Mouse (Mus musculus) CH12.LX (cell line): ENCODE measurements around the gene Rwdd2a. TPM values are rescaled to one million over a fixed set of nuclear protein-coding genes. Genes with fewer than 3 reads are reported as not detected.

Experiments
- DNase-seq: peaks from one replicate; pipeline ENCODE4 v3.0.0-alpha.2; 2013; ENCODE audit errors: extremely low read depth
- H3K27ac ChIP-seq: 2 replicates; pipeline ENCODE4 v1.5.1; 2012; ENCODE audit warnings: low read depth, mild to moderate bottlenecking, control low read depth, moderate library complexity; ENCODE audit not compliant: insufficient read depth
- H3K27me3 ChIP-seq: replicated peaks from 2 replicates; pipeline ENCODE3; 2012; ENCODE audit warnings: inconsistent platforms
- H3K36me3 ChIP-seq, 2 experiments: replicated peaks in 1 of 2; 2 replicates each; pipeline versions ENCODE3 to v1.6.1; 2012; ENCODE audit warnings: inconsistent platforms in 1 of 2, low read length in 1 of 2, mild to moderate bottlenecking in 1 of 2, mixed read lengths in 1 of 2, moderate library complexity in 1 of 2; ENCODE audit not compliant: control insufficient read depth in 1 of 2, insufficient read depth in 1 of 2
- H3K4me1 ChIP-seq, 2 experiments: 2 replicates each; pipeline ENCODE4 v1.6.1; 2012; ENCODE audit warnings: inconsistent platforms in 1 of 2, moderate library complexity in 1 of 2; ENCODE audit not compliant: insufficient read depth in 2 of 2, control insufficient read depth in 1 of 2
- H3K4me2 ChIP-seq: 2 replicates; pipeline ENCODE4 v1.6.1; 2012; ENCODE audit warnings: low read depth, mild to moderate bottlenecking, control low read depth; ENCODE audit not compliant: poor library complexity, insufficient read depth, severe bottlenecking
- H3K4me3 ChIP-seq, 3 experiments: fragments of 150-350 bp in 1 of 3; sonication (generic) in 1 of 3; replicated peaks in 1 of 3; 2 replicates each; pipeline versions ENCODE3 to v1.5.1; 2011 to 2012; ENCODE audit warnings: low read depth in 2 of 3, low read length in 2 of 3, mild to moderate bottlenecking in 2 of 3, moderate library complexity in 2 of 3, control low read depth in 1 of 3, improper control_type of control experiment in 1 of 3, inconsistent platforms in 1 of 3, mixed read lengths in 1 of 3; ENCODE audit not compliant: poor library complexity in 1 of 3
- H3K79me2 ChIP-seq: replicated peaks from 2 replicates; pipeline ENCODE4 v1.6.1; 2012; ENCODE audit warnings: mild to moderate bottlenecking, moderate library complexity; ENCODE audit not compliant: control insufficient read depth, poor library complexity, insufficient read depth, severe bottlenecking; ENCODE audit errors: extremely low read depth
- H3K9ac ChIP-seq: 2 replicates; pipeline ENCODE4 v1.6.1; 2012; ENCODE audit warnings: low read depth, mild to moderate bottlenecking, control low read depth, moderate library complexity; ENCODE audit not compliant: insufficient read depth
- H3K9me3 ChIP-seq: replicated peaks from 2 replicates; pipeline ENCODE3; 2012; ENCODE audit warnings: low read length, inconsistent platforms, mixed read lengths
- BHLHE40 ChIP-seq: IDR thresholded peaks from 2 replicates; pipeline ENCODE4 v1.6.1; 2011; ENCODE audit warnings: mild to moderate bottlenecking, low read depth, low read length, improper control_type of control experiment
- ELF1 ChIP-seq: IDR thresholded peaks from 2 replicates; pipeline ENCODE4 v1.6.1; 2014; ENCODE audit warnings: low read depth, mild to moderate bottlenecking, inconsistent platforms, low read length, improper control_type of control experiment
- EP300 ChIP-seq: IDR thresholded peaks from 2 replicates; pipeline ENCODE4 v1.6.1; 2011; ENCODE audit warnings: low read length, improper control_type of control experiment
- ETS1 ChIP-seq: conservative IDR thresholded peaks from 2 replicates; pipeline ENCODE4 v1.6.1; 2012; ENCODE audit warnings: low read depth, mild to moderate bottlenecking, inconsistent platforms, low read length, improper control_type of control experiment, moderate library complexity
- GABPA ChIP-seq: IDR thresholded peaks from 2 replicates; pipeline ENCODE4 v1.6.1; 2012; ENCODE audit warnings: low read depth, low read length, improper control_type of control experiment, inconsistent platforms; ENCODE audit not compliant: insufficient replicate concordance
- IRF4 ChIP-seq: IDR thresholded peaks from 2 replicates; pipeline ENCODE4 v1.6.1; 2014; ENCODE audit warnings: low read depth, mild to moderate bottlenecking, inconsistent platforms, low read length, improper control_type of control experiment
- JUN ChIP-seq: IDR thresholded peaks from 2 replicates; pipeline ENCODE4 v1.6.1; 2011; ENCODE audit warnings: low read depth, mild to moderate bottlenecking, low read length, improper control_type of control experiment, moderate library complexity; ENCODE audit not compliant: insufficient read depth
- JUND ChIP-seq: conservative IDR thresholded peaks from 2 replicates; pipeline ENCODE4 v1.6.1; 2011; ENCODE audit warnings: low read depth, low read length, improper control_type of control experiment
- KAT2A ChIP-seq: IDR thresholded peaks from 2 replicates; pipeline ENCODE4 v1.6.1; 2012; ENCODE audit warnings: low read length, improper control_type of control experiment, inconsistent platforms; ENCODE audit not compliant: insufficient replicate concordance
- MAFK ChIP-seq: IDR thresholded peaks from 2 replicates; pipeline ENCODE4 v1.6.1; 2011; ENCODE audit warnings: low read length, improper control_type of control experiment; ENCODE audit not compliant: insufficient replicate concordance
- MAX ChIP-seq: IDR thresholded peaks from 2 replicates; pipeline ENCODE4 v1.6.1; 2011; ENCODE audit warnings: low read length, improper control_type of control experiment
- MXI1 ChIP-seq: IDR thresholded peaks from 2 replicates; pipeline ENCODE4 v1.6.1; 2011; ENCODE audit warnings: mild to moderate bottlenecking, low read depth, low read length, improper control_type of control experiment
- POLR2A ChIP-seq: IDR thresholded peaks from 2 replicates; pipeline ENCODE4 v1.6.1; 2011; ENCODE audit warnings: low read depth, mild to moderate bottlenecking, improper control_type of control experiment, low read length
- RAD21 ChIP-seq: IDR thresholded peaks from 2 replicates; pipeline ENCODE4 v1.6.1; 2011; ENCODE audit warnings: low read depth, mild to moderate bottlenecking, low read length, improper control_type of control experiment, moderate library complexity
- RCOR1 ChIP-seq: conservative IDR thresholded peaks from 2 replicates; pipeline ENCODE4 v1.6.1; 2012; ENCODE audit warnings: low read depth, mild to moderate bottlenecking, inconsistent platforms, low read length, improper control_type of control experiment
- UBTF ChIP-seq: IDR thresholded peaks from 2 replicates; pipeline ENCODE4 v1.6.1; 2012; ENCODE audit warnings: low read depth, mild to moderate bottlenecking, inconsistent platforms, low read length, improper control_type of control experiment, moderate library complexity
- ZNF384 ChIP-seq: IDR thresholded peaks from 2 replicates; pipeline ENCODE4 v1.6.1; 2012; ENCODE audit warnings: low read depth, low read length, improper control_type of control experiment, inconsistent platforms
- dilution Hi-C: fragments of 300-500 bp; cut with MboI; formaldehyde crosslinking; loops from 2 replicates; pipeline ENCODE4 v1.14.3; 2020; ENCODE audit warnings: low sequenced_read_pairs; ENCODE audit not compliant: extremely low pct_unique_long_range_greater_than_20kb, extremely low pct_ligation_motif_present
- in situ Hi-C: fragments of 300-500 bp; cut with MboI; formaldehyde crosslinking; loops from 3 replicates; pipeline ENCODE4 v1.14.3; 2019; ENCODE audit warnings: low sequenced_read_pairs, low pct_ligation_motif_present, low pct_unique_long_range_greater_than_20kb, mixed read lengths
- polyA plus RNA-seq: library from polyadenylated mRNA; unstranded; fragments of >175 nt; gene quantifications from 2 replicates; pipeline ENCODE4 v1.2.1, GENCODE M21; 2012; ENCODE audit warnings: low read depth; ENCODE audit not compliant: insufficient read length
- total RNA-seq, 2 experiments: library from RNA; depleted of rRNA; stranded (reverse); fragments of 300-350 nt in 1 of 2; fragments of >200 nt in 1 of 2; gene quantifications; 2 replicates each; pipeline ENCODE4 v1.2.3; 2012 to 2014

Gene Rwdd2a
- total and polyA plus RNA-seq, 3 experiments: 1.7 to 2.9 (median 2.1) TPM

GRCm38 (mm10) chr9:86617837-86618492, 46.2 kb downstream of the Rwdd2a start:
- Histone ChIP-seq H3K9me3 (no peaks in the 10 kb centered on the region), H3K4me3 (peak overlapping the region in 1 of 3 experiments; percentile 45), H3K36me3 (peaks cover 0 to 36% of the 10 kb centered on the region in 2 experiments), H3K4me1 (peaks cover 14 to 34% of the 10 kb centered on the region in 2 experiments), H3K27ac (peak overlapping the region; percentile 92), H3K27me3 (no peaks in the 10 kb centered on the region), H3K4me2 (peak overlapping the region; percentile 98), H3K79me2 (no peaks in the 10 kb centered on the region), H3K9ac (peak overlapping the region; percentile 48)
- dilution Hi-C loops (no loop called here), in situ Hi-C loops (no loop called here)
- peak; percentile 53 for DNase-seq
- TF ChIP-seq MAFK (no peak), ETS1 (peak; percentile 51), JUN (peak; percentile 83), ELF1 (no peak), BHLHE40 (peak; percentile 41; the same call in 1 of the 2 replicates), EP300 (peak; percentile 59), RAD21 (no peak), IRF4 (peak; percentile 76), MXI1 (no peak), MAX (no peak), ZNF384 (no peak), JUND (peak; percentile 60; the same call in 1 of the 2 replicates)
- TF ChIP-seq, all 38 proteins: peak for 6

- in situ Hi-C loops: no loop called here
- Histone ChIP-seq H3K79me2 (no peaks in the 10 kb centered on the region), H3K4me1 (peaks cover 14 to 47% of the 10 kb centered on the region in 2 experiments), H3K27me3 (no peaks in the 10 kb centered on the region), H3K4me2 (no peak overlapping the region), H3K36me3 (peaks cover 0 to 24% of the 10 kb centered on the region in 2 experiments), H3K4me3 (no peak overlapping the region), H3K9ac (no peak overlapping the region), H3K9me3 (no peaks in the 10 kb centered on the region), H3K27ac (no peak overlapping the region)
- dilution Hi-C loops: no loop called here
- TF ChIP-seq MAFK: no peak
- no peak for TF ChIP-seq POLR2A
- TF ChIP-seq UBTF: no peak
- no peak for TF ChIP-seq JUN
- TF ChIP-seq GABPA: no peak
- TF ChIP-seq EP300: no peak
- TF ChIP-seq RCOR1: no peak
- no peak for TF ChIP-seq KAT2A
- no peak for DNase-seq
These were observed 47.7 kb downstream of the Rwdd2a start for GRCm38 (mm10) chr9:86619341-86620139.
